Mouse (Mus musculus): Measurements from ENCODE around the gene Serinc4. TPM values are rescaled to one million over a fixed set of nuclear protein-coding genes. Genes with fewer than 3 reads are reported as not detected.
A peak's percentile ranks its signal among the peaks of the same experiment; 100 is the strongest.

Gene Serinc4
- polyA plus RNA-seq, 1 experiment from 2014 or later: 1.3 TPM

DNA sequence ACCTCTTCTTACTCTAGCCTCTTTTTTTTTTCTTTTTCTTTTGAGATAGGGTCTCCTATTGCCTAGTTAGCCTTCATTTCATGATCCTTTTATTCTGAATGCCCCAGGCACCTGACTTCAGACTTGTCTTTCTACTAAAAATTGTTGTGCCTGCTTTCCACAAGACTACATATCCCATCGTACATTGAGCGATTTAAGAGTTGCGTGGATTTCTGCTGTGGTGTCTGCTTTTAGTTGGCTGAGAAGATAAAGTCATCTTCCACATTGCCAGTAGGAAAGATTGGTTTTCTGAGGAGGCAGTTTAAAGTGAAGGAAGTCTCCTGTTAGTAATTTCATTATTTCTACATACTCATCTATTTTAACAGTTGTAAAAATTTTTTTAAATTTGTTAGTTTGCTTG is 41.0 kb downstream of the Serinc4 start:
- no peak for ATAC-seq (ENCODE audit: low FRiP score)
- no peak overlapping the region for H3K27ac ChIP-seq
- H3K36me3 ChIP-seq: peaks cover 17% of the 10 kb centered on the region
- H3K4me3 ChIP-seq: peak overlapping the region; percentile 98
- peaks cover 50% of the 10 kb centered on the region for H3K4me1 ChIP-seq (replicated peaks)
- peak overlapping the region; percentile 58 for H3K4me2 ChIP-seq
- peak overlapping the region; percentile 97 for H3K9ac ChIP-seq
- 92% methylated on average over 3 of the region's 3 CpGs for WGBS
- no peaks in the 10 kb centered on the region for H3K9me3 ChIP-seq
- no peaks in the 10 kb centered on the region for H3K27me3 ChIP-seq

DNA sequence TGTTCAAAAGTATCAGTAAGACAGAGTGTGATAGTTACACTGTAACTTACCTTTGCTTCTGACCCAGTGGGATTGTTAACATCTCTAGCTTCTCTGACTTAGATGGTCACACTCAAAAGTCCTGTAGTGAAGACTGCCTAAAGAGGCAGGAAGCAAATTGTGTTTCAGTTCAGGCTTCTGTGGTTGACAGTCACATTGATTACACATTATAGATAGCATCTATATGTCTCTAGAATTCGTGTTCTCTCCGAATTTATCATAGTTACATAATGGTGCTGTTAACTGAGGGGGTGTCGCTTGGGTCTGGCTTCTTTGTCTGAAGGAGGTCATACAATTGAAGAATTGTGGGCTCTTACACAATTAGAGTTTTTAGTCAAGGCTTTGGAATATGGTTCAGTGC is 41.5 kb downstream of the Serinc4 start:
- no peak for ATAC-seq (ENCODE audit: low FRiP score)
- Histone ChIP-seq H3K36me3 (peaks cover 17% of the 10 kb centered on the region), H3K27ac (no peak overlapping the region), H3K4me3 (peak overlapping the region; percentile 98), H3K9me3 (no peaks in the 10 kb centered on the region), H3K9ac (peak overlapping the region; percentile 97), H3K4me1 (replicated peaks) (peaks cover 50% of the 10 kb centered on the region), H3K4me2 (peak overlapping the region; percentile 58), H3K27me3 (no peaks in the 10 kb centered on the region)
- 42% methylated on average over 3 of the region's 3 CpGs for WGBS

DNA sequence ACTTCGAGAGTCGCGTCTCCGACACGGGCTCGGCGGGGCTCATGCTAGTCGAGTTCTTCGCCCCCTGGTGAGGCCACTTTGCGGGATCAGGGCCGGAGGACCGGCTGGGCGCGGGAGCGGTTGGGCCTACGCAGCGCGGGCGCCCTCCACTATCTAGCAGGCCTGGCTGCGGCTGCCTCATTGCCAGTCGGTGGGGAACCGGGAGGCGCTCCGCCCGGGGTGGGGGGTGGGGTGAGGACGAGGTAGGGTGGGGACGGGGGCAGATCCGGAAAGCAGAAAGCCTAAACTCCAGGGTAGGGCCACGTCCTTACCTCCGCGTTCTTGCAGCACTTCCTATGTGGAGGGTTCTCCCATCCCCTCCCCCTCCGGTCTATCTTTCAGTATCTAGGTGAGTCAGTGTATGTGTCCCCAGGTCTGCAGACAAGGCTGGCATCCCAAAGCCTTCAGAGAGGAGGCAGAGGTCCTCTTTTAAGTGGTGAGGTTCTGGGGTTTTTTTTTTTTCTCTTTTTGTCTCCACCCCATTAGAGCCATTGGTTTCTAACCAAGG is 42.4 kb downstream of the Serinc4 start:
- H3K27me3 ChIP-seq: no peaks in the 10 kb centered on the region
- H3K4me3 ChIP-seq: peak overlapping the region; percentile 98
- WGBS: 1% methylated on average over 29 of the region's 32 CpGs
- peaks cover 13% of the 10 kb centered on the region; the same call in 1 of the 2 replicates for H3K36me3 ChIP-seq
- peak overlapping the region; percentile 58 for H3K4me2 ChIP-seq
- H3K9ac ChIP-seq: peak overlapping the region; percentile 97
- no peaks in the 10 kb centered on the region for H3K9me3 ChIP-seq
- peak; percentile 63 for ATAC-seq (ENCODE audit: low FRiP score)
- peaks cover 50% of the 10 kb centered on the region for H3K4me1 ChIP-seq (replicated peaks)
- H3K27ac ChIP-seq: peak overlapping the region; percentile 97

DNA sequence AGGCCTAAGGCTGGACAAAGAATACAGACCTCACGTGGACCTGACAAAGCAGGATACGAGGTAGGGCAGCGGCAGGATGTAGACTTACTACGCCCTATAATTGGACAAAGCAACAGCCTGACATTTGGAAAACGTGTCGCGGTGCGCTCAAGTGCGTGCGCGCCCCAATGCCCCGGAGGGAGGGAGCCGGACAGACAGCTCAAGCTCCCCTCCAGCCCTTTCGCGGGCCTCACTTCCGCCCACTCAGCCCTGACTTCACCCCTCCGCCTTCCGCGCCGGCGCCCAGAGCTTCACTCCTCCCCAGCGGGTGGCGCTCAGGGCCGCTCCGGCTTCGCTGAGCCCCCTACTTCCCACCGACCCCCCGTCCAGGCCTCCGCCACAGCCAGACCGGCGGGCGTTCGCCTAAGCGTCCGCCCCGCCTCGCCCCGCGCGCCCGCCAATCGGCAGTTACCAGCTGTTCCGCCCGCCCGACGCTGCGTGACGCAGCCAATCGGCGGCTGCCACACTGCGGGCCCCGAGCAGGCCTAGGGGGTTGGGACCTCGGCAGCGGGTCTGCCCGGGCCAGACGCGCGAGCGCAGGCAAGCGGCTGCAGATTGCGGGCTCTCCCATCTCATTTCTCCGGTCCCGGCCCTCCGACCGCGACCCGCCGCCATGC is 43.1 kb downstream of the Serinc4 start, which contains the start of the genes Pdia3 and Catsper2:
Gene Pdia3 (plus strand): TSS at position 389 of the 656 bp plus-strand sequence.
Gene Catsper2 (minus strand): TSS at position 406 of the 656 bp plus-strand sequence.
- H3K36me3 ChIP-seq: peaks cover 7% of the 10 kb centered on the region; the same call in 1 of the 2 replicates
- under 1% methylated on average over 66 of the region's 68 CpGs for WGBS
- peak within 1 kb of the TSS; percentile 97 for H3K27ac ChIP-seq
- no peaks in the 10 kb centered on the region for H3K9me3 ChIP-seq
- H3K4me2 ChIP-seq: peak within 1 kb of the TSS; percentile 63
- peak within 1 kb of the TSS; percentile 98 for H3K4me3 ChIP-seq
- peaks cover 45% of the 10 kb centered on the region for H3K4me1 ChIP-seq (replicated peaks)
- peak; percentile 100 for ATAC-seq (ENCODE audit: low FRiP score)
- no peaks in the 10 kb centered on the region for H3K27me3 ChIP-seq
- peak within 1 kb of the TSS; percentile 97 for H3K9ac ChIP-seq

DNA sequence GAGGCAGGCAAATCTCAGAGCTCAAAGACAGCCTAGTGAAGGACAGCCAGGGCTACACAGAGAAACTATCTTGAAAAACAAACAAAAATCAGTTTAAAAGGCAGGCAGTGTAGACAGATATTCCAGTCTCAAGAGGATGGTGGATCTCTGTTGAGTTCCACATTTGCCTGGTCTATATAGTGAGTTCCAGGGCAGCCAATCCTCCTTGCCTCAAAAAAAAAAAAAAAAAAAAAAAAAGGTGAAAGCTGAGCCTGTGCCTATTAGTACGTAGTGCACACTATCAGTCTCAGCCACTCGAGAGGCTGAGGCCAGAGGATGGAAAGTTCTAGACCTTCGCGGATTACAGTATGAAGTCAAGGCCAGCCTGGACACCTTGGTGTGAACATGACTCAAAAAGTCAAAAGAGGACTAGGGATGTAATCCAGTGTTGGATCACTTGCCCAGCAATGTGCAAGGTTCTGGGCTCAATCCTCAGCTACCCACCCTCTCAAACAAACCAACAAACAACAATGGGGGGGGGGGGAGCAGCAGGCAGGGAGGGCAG is 43.7 kb downstream of the Serinc4 start:
- ATAC-seq (ENCODE audit: low FRiP score): no peak
- no peaks in the 10 kb centered on the region for H3K9me3 ChIP-seq
- peaks cover 1% of the 10 kb centered on the region; the same call in 1 of the 2 replicates for H3K36me3 ChIP-seq
- WGBS: 16% methylated on average over 4 of the region's 4 CpGs
- H3K27ac ChIP-seq: peak overlapping the region; percentile 97
- peaks cover 43% of the 10 kb centered on the region for H3K4me1 ChIP-seq (replicated peaks)
- H3K4me3 ChIP-seq: peak overlapping the region; percentile 98
- peak overlapping the region; percentile 63 for H3K4me2 ChIP-seq
- H3K27me3 ChIP-seq: no peaks in the 10 kb centered on the region
- peak overlapping the region; percentile 97 for H3K9ac ChIP-seq

DNA sequence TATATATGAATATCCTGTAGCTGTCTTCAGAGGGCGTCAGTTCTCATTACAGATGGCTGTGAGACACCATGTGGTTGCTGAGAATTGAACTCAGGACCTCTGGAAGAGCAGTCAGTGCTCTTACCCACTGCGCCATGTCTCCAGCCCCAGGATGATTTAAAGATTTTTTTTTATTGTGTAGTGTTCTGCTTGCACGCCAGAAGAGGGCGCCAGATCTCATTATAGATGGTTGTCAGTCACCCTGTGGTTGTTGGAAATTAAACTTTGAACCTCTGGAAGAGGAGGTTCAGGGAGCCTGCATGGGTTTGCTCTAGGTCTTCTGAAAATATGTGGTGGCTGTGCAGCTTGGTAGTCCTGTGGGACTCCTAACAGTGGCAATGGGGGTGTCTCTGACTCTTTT is 48.4 kb downstream of the Serinc4 start:
- WGBS: 30% methylated on average over 4 of the region's 4 CpGs
- H3K4me2 ChIP-seq: no peak overlapping the region
- H3K27me3 ChIP-seq: no peaks in the 10 kb centered on the region
- H3K36me3 ChIP-seq: no peaks in the 10 kb centered on the region; the same call in 1 of the 2 replicates
- H3K9me3 ChIP-seq: no peaks in the 10 kb centered on the region
- ATAC-seq (ENCODE audit: low FRiP score): no peak
- no peak overlapping the region for H3K27ac ChIP-seq
- peaks cover 12% of the 10 kb centered on the region for H3K4me1 ChIP-seq (replicated peaks)
- no peak overlapping the region for H3K9ac ChIP-seq
- no peak overlapping the region for H3K4me3 ChIP-seq

DNA sequence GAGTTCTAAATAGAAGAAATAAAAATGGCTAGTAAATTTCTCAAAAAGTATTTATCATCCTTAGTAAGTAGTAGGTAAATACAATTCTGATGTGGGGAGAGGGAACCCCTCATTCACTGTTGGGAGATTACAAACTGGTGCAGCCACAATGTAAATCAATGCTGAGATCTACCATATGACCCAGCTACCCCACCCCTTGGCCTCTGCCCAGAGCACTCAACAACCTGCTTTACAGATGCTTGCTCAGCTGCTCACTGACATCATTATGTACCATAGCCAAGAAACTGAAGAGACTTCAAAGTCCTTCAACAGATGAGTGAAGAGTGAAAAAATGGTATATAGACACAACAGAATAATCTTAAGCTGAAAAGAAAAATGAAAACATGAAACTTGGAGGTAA is 53.3 kb downstream of the Serinc4 start:
- no peak overlapping the region for H3K27ac ChIP-seq

DNA sequence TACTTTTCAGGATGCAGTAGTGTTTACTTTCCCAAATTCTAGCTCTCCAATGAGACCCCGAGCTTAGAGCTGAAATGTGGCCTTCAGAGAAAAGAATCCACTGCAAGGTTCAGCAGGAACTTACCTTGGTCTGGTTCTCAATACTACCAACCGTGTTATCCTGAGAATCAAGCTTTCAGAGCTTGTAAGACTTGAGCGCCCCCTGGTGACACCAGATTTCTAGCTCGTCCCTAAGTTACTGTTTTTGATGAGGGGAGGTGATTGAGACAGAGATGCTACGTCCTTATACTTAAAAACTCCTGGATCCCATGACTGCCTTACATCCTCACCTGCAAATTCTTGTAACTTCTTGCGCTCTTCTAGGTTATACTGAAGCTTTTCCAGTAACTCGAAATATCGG is 60.0 kb downstream of the Serinc4 start:
- no peaks in the 10 kb centered on the region for H3K4me1 ChIP-seq (replicated peaks)
- no peak overlapping the region for H3K27ac ChIP-seq
- no peaks in the 10 kb centered on the region for H3K9me3 ChIP-seq
- H3K36me3 ChIP-seq: peaks cover 11% of the 10 kb centered on the region
- no peak overlapping the region for H3K4me3 ChIP-seq
- ATAC-seq (ENCODE audit: low FRiP score): no peak
- WGBS: 19% methylated on average over 8 of the region's 8 CpGs
- H3K27me3 ChIP-seq: no peaks in the 10 kb centered on the region
- no peak overlapping the region for H3K9ac ChIP-seq
- no peak overlapping the region for H3K4me2 ChIP-seq

More for the DNA sequence above, 53.3 kb downstream of the Serinc4 start:
- Histone ChIP-seq H3K4me2 (no peak overlapping the region), H3K4me1 (replicated peaks) (no peaks in the 10 kb centered on the region), H3K36me3 (no peaks in the 10 kb centered on the region; the same call in 1 of the 2 replicates), H3K9ac (no peak overlapping the region), H3K4me3 (no peak overlapping the region), H3K9me3 (no peaks in the 10 kb centered on the region), H3K27me3 (no peaks in the 10 kb centered on the region)
- ATAC-seq (ENCODE audit: low FRiP score): no peak

Small RNA genes lying within 50 kb of the gene (microRNA-seq; reads per million reads assigned to microRNA genes)
- gene Gm22953: not detected

Other genes with a start within 250 kb of the Serinc4 start
- gene Trp53bp1, start 185.4 kb downstream of the Serinc4 start, polyA plus RNA-seq (2015; fragmentation: Nextera tagmentation; extraction: Ambion mirVana): 179 and 194 TPM in 2 replicates
- gene Map1a, start 167.2 kb downstream of the Serinc4 start, polyA plus RNA-seq (2015; fragmentation: Nextera tagmentation; extraction: Ambion mirVana): 16.1 and 20.0 TPM in 2 replicates
- 18.6 and 19.3 TPM in 2 replicates for gene Ppip5k1, start 101.4 kb downstream of the Serinc4 start, polyA plus RNA-seq (2015; fragmentation: Nextera tagmentation; extraction: Ambion mirVana)
- gene Ckmt1, start 99.1 kb downstream of the Serinc4 start, polyA plus RNA-seq (2015; fragmentation: Nextera tagmentation; extraction: Ambion mirVana): 49.1 and 50.5 TPM in 2 replicates
- gene Strc, start 69.6 kb downstream of the Serinc4 start, polyA plus RNA-seq (2015; fragmentation: Nextera tagmentation; extraction: Ambion mirVana): not detected in 2 replicates
- 386 and 398 TPM in 2 replicates for gene Pdia3, start 43.0 kb downstream of the Serinc4 start, polyA plus RNA-seq (2015; fragmentation: Nextera tagmentation; extraction: Ambion mirVana)
- gene Catsper2, start 43.0 kb downstream of the Serinc4 start, polyA plus RNA-seq (2015; fragmentation: Nextera tagmentation; extraction: Ambion mirVana): 5.7 and 6.8 TPM in 2 replicates
- gene Ell3, start 12.5 kb downstream of the Serinc4 start, polyA plus RNA-seq (2015; fragmentation: Nextera tagmentation; extraction: Ambion mirVana): 2.5 and 2.8 TPM in 2 replicates
- gene Serf2, start 7.6 kb downstream of the Serinc4 start, polyA plus RNA-seq (2015; fragmentation: Nextera tagmentation; extraction: Ambion mirVana): 391 and 404 TPM in 2 replicates
- 111 and 119 TPM in 2 replicates for gene Hypk, start 3.5 kb downstream of the Serinc4 start, polyA plus RNA-seq (2015; fragmentation: Nextera tagmentation; extraction: Ambion mirVana)
- gene Mfap1b, start 17.3 kb upstream of the Serinc4 start, polyA plus RNA-seq (2015; fragmentation: Nextera tagmentation; extraction: Ambion mirVana): 79.2 and 79.7 TPM in 2 replicates
- gene Mfap1a, start 49.9 kb upstream of the Serinc4 start, polyA plus RNA-seq (2015; fragmentation: Nextera tagmentation; extraction: Ambion mirVana): 34.8 and 36.4 TPM in 2 replicates
- 5.1 and 5.8 TPM in 2 replicates for gene Wdr76, start 49.9 kb upstream of the Serinc4 start, polyA plus RNA-seq (2015; fragmentation: Nextera tagmentation; extraction: Ambion mirVana)

Measured in hindbrain, embryonic 13.5 days (tissue).